Mouse (Mus musculus) CH12.LX (cell line): ENCODE results near the gene Tti1. TPM values are rescaled to one million over a fixed set of nuclear protein-coding genes. Genes with fewer than 3 reads are reported as not detected.

ENCODE experiments used
- DNase-seq: peaks from one replicate; pipeline ENCODE4 v3.0.0-alpha.2; 2013; ENCODE audit errors: extremely low read depth
- H3K27ac ChIP-seq: 2 replicates; pipeline ENCODE4 v1.5.1; 2012; ENCODE audit warnings: low read depth, mild to moderate bottlenecking, control low read depth, moderate library complexity; ENCODE audit not compliant: insufficient read depth
- H3K27me3 ChIP-seq: replicated peaks from 2 replicates; pipeline ENCODE3; 2012; ENCODE audit warnings: inconsistent platforms
- H3K36me3 ChIP-seq, 2 experiments: replicated peaks in 1 of 2; 2 replicates each; pipeline versions ENCODE3 to v1.6.1; 2012; ENCODE audit warnings: inconsistent platforms in 1 of 2, low read length in 1 of 2, mild to moderate bottlenecking in 1 of 2, mixed read lengths in 1 of 2, moderate library complexity in 1 of 2; ENCODE audit not compliant: control insufficient read depth in 1 of 2, insufficient read depth in 1 of 2
- H3K4me1 ChIP-seq, 2 experiments: 2 replicates each; pipeline ENCODE4 v1.6.1; 2012; ENCODE audit warnings: inconsistent platforms in 1 of 2, moderate library complexity in 1 of 2; ENCODE audit not compliant: insufficient read depth in 2 of 2, control insufficient read depth in 1 of 2
- H3K4me2 ChIP-seq: 2 replicates; pipeline ENCODE4 v1.6.1; 2012; ENCODE audit warnings: low read depth, mild to moderate bottlenecking, control low read depth; ENCODE audit not compliant: poor library complexity, insufficient read depth, severe bottlenecking
- H3K4me3 ChIP-seq, 3 experiments: fragments of 150-350 bp in 1 of 3; sonication (generic) in 1 of 3; replicated peaks in 1 of 3; 2 replicates each; pipeline versions ENCODE3 to v1.5.1; 2011 to 2012; ENCODE audit warnings: low read depth in 2 of 3, low read length in 2 of 3, mild to moderate bottlenecking in 2 of 3, moderate library complexity in 2 of 3, control low read depth in 1 of 3, improper control_type of control experiment in 1 of 3, inconsistent platforms in 1 of 3, mixed read lengths in 1 of 3; ENCODE audit not compliant: poor library complexity in 1 of 3
- H3K79me2 ChIP-seq: replicated peaks from 2 replicates; pipeline ENCODE4 v1.6.1; 2012; ENCODE audit warnings: mild to moderate bottlenecking, moderate library complexity; ENCODE audit not compliant: control insufficient read depth, poor library complexity, insufficient read depth, severe bottlenecking; ENCODE audit errors: extremely low read depth
- H3K9ac ChIP-seq: 2 replicates; pipeline ENCODE4 v1.6.1; 2012; ENCODE audit warnings: low read depth, mild to moderate bottlenecking, control low read depth, moderate library complexity; ENCODE audit not compliant: insufficient read depth
- H3K9me3 ChIP-seq: replicated peaks from 2 replicates; pipeline ENCODE3; 2012; ENCODE audit warnings: low read length, inconsistent platforms, mixed read lengths
- BHLHE40 ChIP-seq: IDR thresholded peaks from 2 replicates; pipeline ENCODE4 v1.6.1; 2011; ENCODE audit warnings: mild to moderate bottlenecking, low read depth, low read length, improper control_type of control experiment
- CTCF ChIP-seq, 2 experiments: IDR thresholded peaks in 1 of 2; conservative IDR thresholded peaks in 1 of 2; 2 replicates each; pipeline ENCODE4 v1.5.1; 2011 to 2012; ENCODE audit warnings: low read depth in 2 of 2, low read length in 2 of 2, improper control_type of control experiment in 1 of 2, inconsistent platforms in 1 of 2, mild to moderate bottlenecking in 1 of 2, moderate library complexity in 1 of 2
- E2F4 ChIP-seq: IDR thresholded peaks from 2 replicates; pipeline ENCODE4 v1.6.1; 2011; ENCODE audit warnings: low read depth, low read length, improper control_type of control experiment; ENCODE audit not compliant: insufficient replicate concordance
- HCFC1 ChIP-seq: IDR thresholded peaks from 2 replicates; pipeline ENCODE4 v1.6.1; 2012; ENCODE audit warnings: low read depth, mild to moderate bottlenecking, inconsistent platforms, low read length, improper control_type of control experiment
- IRF4 ChIP-seq: IDR thresholded peaks from 2 replicates; pipeline ENCODE4 v1.6.1; 2014; ENCODE audit warnings: low read depth, mild to moderate bottlenecking, inconsistent platforms, low read length, improper control_type of control experiment
- JUN ChIP-seq: IDR thresholded peaks from 2 replicates; pipeline ENCODE4 v1.6.1; 2011; ENCODE audit warnings: low read depth, mild to moderate bottlenecking, low read length, improper control_type of control experiment, moderate library complexity; ENCODE audit not compliant: insufficient read depth
- MEF2A ChIP-seq: IDR thresholded peaks from 2 replicates; pipeline ENCODE4 v1.6.1; 2014; ENCODE audit warnings: low read depth, mild to moderate bottlenecking, inconsistent platforms, low read length, improper control_type of control experiment, borderline replicate concordance
- MXI1 ChIP-seq: IDR thresholded peaks from 2 replicates; pipeline ENCODE4 v1.6.1; 2011; ENCODE audit warnings: mild to moderate bottlenecking, low read depth, low read length, improper control_type of control experiment
- NRF1 ChIP-seq: IDR thresholded peaks from 2 replicates; pipeline ENCODE4 v1.6.1; 2014; ENCODE audit warnings: low read depth, mild to moderate bottlenecking, inconsistent platforms, low read length, improper control_type of control experiment, moderate library complexity
- PAX5 ChIP-seq: IDR thresholded peaks from 2 replicates; pipeline ENCODE4 v1.6.1; 2012; ENCODE audit warnings: low read length, inconsistent platforms, mixed read lengths
- POLR2AphosphoS2 ChIP-seq: IDR thresholded peaks from 2 replicates; pipeline ENCODE4 v1.6.1; 2011; ENCODE audit warnings: low read depth, low read length, improper control_type of control experiment
- SIN3A ChIP-seq: IDR thresholded peaks from 2 replicates; pipeline ENCODE4 v1.6.1; 2012; ENCODE audit warnings: low read length, improper control_type of control experiment, inconsistent platforms
- TBP ChIP-seq: conservative IDR thresholded peaks from 2 replicates; pipeline ENCODE4 v1.6.1; 2011; ENCODE audit warnings: low read depth, low read length, improper control_type of control experiment
- UBTF ChIP-seq: IDR thresholded peaks from 2 replicates; pipeline ENCODE4 v1.6.1; 2012; ENCODE audit warnings: low read depth, mild to moderate bottlenecking, inconsistent platforms, low read length, improper control_type of control experiment, moderate library complexity
- USF1 ChIP-seq: IDR thresholded peaks from 2 replicates; pipeline ENCODE4 v1.6.1; 2014; ENCODE audit warnings: low read depth, mild to moderate bottlenecking, inconsistent platforms, low read length, improper control_type of control experiment
- ZMIZ1 ChIP-seq: IDR thresholded peaks from 2 replicates; pipeline ENCODE4 v1.6.1; 2012; ENCODE audit warnings: low read depth, mild to moderate bottlenecking, inconsistent platforms, low read length, improper control_type of control experiment
- dilution Hi-C: fragments of 300-500 bp; cut with MboI; formaldehyde crosslinking; loops from 2 replicates; pipeline ENCODE4 v1.14.3; 2020; ENCODE audit warnings: low sequenced_read_pairs; ENCODE audit not compliant: extremely low pct_unique_long_range_greater_than_20kb, extremely low pct_ligation_motif_present
- in situ Hi-C: fragments of 300-500 bp; cut with MboI; formaldehyde crosslinking; loops from 3 replicates; pipeline ENCODE4 v1.14.3; 2019; ENCODE audit warnings: low sequenced_read_pairs, low pct_ligation_motif_present, low pct_unique_long_range_greater_than_20kb, mixed read lengths
- polyA plus RNA-seq: library from polyadenylated mRNA; unstranded; fragments of >175 nt; gene quantifications from 2 replicates; pipeline ENCODE4 v1.2.1, GENCODE M21; 2012; ENCODE audit warnings: low read depth; ENCODE audit not compliant: insufficient read length
- total RNA-seq, 2 experiments: library from RNA; depleted of rRNA; stranded (reverse); fragments of 300-350 nt in 1 of 2; fragments of >200 nt in 1 of 2; gene quantifications; 2 replicates each; pipeline ENCODE4 v1.2.3; 2012 to 2014

The Tti1 gene
- total and polyA plus RNA-seq, 3 experiments: 19.7 to 27.2 (median 19.8) TPM

DNA sequence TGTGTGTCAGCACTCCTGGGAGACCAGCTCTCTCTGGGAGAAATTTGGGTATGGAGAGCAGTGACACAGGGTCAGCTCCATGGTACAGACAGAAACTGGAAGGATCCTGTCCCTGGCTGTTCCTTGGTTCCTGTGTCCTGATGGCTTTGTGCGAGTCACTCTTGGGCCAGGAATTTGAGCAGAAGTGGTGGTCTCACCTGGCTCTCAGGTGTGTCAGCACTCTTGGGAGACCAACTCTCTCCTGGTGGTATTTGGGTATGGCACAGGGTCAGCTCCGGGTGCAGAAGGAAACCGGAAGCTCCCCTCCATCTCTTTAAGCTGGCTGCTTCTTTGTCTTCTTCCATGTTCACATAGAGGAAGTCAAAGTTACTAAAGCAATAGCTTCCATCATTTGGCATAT lies 26.4 kb upstream of the Tti1 start:
- Histone ChIP-seq H3K79me2 (no peaks in the 10 kb centered on the region), H3K9me3 (no peaks in the 10 kb centered on the region), H3K4me2 (no peak overlapping the region), H3K4me3 (no peak overlapping the region), H3K4me1 (peaks cover 0 to 13% of the 10 kb centered on the region in 2 experiments; a peak in 2 of 4 replicates), H3K36me3 (peaks cover 41 to 65% of the 10 kb centered on the region in 2 experiments), H3K9ac (no peak overlapping the region), H3K27ac (no peak overlapping the region), H3K27me3 (no peaks in the 10 kb centered on the region)
- in situ Hi-C loops (loop anchor here (10.0 kb wide), 1 partner anchor 150 kb away; no protein-coding TSS in a partner anchor), dilution Hi-C loops (no loop called here)
- TF ChIP-seq UBTF (no peak), TBP (no peak), SIN3A (no peak), E2F4 (no peak), JUN (no peak), POLR2AphosphoS2 (no peak), BHLHE40 (no peak), ZMIZ1 (no peak), NRF1 (no peak), HCFC1 (no peak), PAX5 (no peak)
- no peak for DNase-seq

DNA sequence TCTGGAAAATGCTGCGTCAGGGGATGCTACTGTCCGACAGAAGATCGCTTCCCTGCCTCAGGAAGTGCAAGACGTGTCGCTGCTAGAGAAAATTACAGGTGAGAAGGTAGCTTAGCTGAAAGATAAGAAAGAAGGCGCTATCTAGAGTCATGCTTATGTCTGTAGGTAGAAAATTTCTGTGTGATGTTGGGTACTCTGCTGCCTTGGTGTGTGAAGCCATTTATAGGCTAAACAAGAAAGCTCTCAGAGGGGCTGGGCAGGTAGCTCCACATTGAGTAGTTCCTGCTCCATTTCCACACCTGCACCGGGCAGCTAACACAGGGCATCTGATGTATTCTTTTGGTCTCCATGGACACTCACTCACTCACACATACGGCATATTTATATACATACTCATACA lies 21.9 kb upstream of the Tti1 start:
- H3K27me3 ChIP-seq: no peaks in the 10 kb centered on the region
- in situ Hi-C loops (loop anchor here (10.0 kb wide), 1 partner anchor 155 kb away; no protein-coding TSS in a partner anchor), dilution Hi-C loops (no loop called here)
- H3K4me2 ChIP-seq: no peak overlapping the region
- peaks cover 42 to 65% of the 10 kb centered on the region in 2 experiments for H3K36me3 ChIP-seq
- DNase-seq: no peak
- no peak overlapping the region for H3K27ac ChIP-seq
- H3K4me3 ChIP-seq: no peak overlapping the region
- no peak overlapping the region for H3K9ac ChIP-seq
- no peak for TF ChIP-seq PAX5
- TF ChIP-seq JUN: no peak
- TF ChIP-seq IRF4: no peak
- TF ChIP-seq USF1: no peak
- TF ChIP-seq NRF1: no peak
- no peak for TF ChIP-seq CTCF (conservative IDR thresholded peaks at IDR 0.05 in 1 of 2, IDR thresholded peaks at IDR 0.05 in 1 of 2; ENCODE audit: low read depth in 2 of 2, low read length in 2 of 2)
- no peak for TF ChIP-seq MXI1
- TF ChIP-seq MEF2A: no peak
- H3K9me3 ChIP-seq: no peaks in the 10 kb centered on the region
- H3K79me2 ChIP-seq: no peaks in the 10 kb centered on the region
- no peaks in the 10 kb centered on the region; a peak in 1 of 4 replicates for H3K4me1 ChIP-seq
